Mouse (Mus musculus): ENCODE measurements at regions not wholly inside any gene's neighbourhood (a gene's known extent, or its start where the extent isn't known, plus 50 kb on each side); places are given as distances from the start of the nearest gene placed in this dataset.

DNA sequence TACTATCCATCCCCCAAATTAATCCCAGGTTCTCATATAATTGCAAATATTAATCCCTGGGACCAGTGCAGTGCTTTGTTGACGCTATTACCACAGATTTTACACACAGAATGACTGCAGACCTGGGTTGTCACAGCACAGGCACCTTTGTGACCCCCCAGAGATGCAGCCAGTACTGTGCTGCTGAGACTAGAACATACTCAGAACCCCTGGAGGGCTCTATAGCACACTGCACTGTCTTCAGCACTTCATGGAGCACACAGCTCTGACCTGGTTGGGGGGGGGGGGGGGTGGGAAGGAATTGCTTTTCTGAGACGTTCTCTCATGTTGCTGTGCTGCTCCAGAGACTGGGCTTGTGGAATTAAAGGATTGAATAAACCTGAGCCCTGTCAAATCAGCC is 154.9 kb upstream of the Gm34302 start:
- DNase-seq (ENCODE audit: low spot score in 2 of 2): no peak

DNA sequence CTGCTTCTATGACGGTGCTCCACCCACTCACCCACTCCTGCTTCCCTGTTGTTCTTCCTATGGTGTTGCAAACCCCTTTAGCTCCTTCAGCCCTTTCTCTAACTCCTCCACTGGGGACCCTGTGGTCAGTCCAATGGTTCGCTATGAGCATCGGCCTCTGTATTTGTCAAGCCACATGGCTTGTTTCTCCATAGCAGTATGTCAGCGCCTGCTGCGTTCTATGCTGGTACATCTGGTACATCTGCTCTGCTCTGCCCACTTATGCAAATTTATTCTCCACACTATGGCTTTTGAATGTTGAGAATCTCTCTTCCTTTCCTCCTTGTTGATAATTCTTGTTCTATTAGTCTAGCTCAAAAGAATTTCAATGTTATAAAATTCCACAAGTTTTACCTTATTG is 154.2 kb upstream of the Gm34302 start:
- peak in 1 of 2 experiments; percentile 29 for DNase-seq (ENCODE audit: low spot score in 2 of 2)

DNA sequence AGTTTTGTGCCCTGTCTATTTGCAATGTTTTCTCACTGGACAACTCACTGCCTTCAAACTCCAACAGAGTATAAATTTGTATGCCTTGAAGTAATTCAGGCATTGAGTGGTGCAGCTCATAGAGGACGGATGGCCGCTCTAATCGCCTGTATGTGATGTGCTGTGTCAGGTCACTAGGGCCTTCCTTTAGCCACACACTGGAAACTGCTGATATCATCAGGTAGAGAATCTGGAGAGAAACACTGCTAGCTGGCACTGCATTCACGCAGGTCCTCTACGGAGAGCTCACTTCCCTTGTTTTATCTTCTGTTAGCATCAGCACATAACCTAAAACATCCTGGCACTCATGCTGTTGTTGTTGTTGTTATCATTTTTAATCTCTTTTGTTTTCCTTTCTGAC is 144.0 kb upstream of the Gm34302 start:
- no peak for DNase-seq (ENCODE audit: low spot score in 2 of 2)

DNA sequence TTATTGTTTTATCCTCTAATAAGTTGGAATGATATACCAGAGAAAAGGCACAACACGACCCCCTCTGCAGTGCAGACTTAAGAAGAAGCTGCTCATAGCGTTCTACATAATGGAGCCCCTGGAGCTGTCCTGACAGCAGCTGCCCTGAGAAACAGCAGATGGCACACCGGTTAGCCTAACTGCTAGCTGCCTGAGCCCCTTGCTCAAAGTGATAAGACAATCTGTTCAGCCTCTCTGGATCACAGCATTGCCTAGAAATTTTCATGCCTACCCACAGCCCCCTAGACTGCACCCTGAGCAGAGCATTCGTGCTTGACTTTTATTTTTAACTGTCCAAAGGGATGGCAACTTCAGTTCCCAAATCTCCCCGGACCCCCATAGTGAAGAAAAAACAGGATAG is 132.4 kb upstream of the Gm34302 start:
- DNase-seq (ENCODE audit: low spot score in 2 of 2): peak in 1 of 2 experiments; percentile 12

DNA sequence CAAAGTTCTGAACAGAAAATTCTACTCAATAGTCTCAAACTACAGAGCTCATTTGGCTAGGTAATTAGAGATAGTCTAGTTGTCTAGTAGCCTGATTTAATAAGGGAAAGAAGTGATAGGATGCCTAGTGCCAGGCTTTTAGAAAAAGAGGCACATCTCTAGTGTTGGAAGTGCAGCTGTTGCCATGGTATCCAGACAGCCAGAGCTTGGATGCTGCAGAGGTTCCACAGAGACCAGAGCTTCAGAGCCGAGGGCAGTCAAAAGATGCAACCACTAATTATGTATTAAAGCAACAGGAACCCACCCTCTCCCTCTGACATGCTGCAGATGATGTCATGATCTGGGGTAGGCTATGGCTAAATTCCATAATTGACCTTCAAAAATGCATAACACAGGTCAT is 130.0 kb upstream of the Gm34302 start:
- DNase-seq (ENCODE audit: low spot score in 2 of 2): peak in 1 of 2 experiments; percentile 10

DNA sequence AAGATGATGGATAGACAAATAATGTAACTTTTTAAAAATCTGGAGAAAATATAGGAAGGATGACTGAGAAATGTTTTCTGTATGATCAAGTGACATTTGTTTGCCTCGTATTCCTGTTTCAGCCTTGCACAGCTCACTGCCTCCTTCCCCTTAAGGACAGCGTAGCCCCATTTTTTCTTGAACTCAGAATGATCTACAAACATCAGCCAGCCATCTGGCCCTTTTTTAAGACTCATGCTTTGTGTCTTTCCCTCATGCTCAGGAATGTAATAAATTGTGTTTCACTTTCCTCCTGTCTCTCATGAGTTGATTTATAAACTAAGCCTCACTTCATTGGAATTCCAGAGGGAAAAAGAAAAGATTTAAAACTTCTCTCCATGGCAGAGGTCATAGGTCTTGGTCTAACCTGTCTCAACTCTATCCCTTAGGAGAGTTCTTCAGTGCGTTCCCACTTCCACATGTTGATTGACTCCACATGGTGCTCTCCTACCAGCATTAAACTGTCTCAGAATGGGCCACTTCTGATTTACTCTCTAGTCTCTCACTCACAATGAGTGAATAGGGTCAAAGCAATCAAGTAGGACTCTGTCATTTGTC is 129.2 kb upstream of the Gm34302 start:
- no peak for DNase-seq (ENCODE audit: low spot score in 2 of 2)

DNA sequence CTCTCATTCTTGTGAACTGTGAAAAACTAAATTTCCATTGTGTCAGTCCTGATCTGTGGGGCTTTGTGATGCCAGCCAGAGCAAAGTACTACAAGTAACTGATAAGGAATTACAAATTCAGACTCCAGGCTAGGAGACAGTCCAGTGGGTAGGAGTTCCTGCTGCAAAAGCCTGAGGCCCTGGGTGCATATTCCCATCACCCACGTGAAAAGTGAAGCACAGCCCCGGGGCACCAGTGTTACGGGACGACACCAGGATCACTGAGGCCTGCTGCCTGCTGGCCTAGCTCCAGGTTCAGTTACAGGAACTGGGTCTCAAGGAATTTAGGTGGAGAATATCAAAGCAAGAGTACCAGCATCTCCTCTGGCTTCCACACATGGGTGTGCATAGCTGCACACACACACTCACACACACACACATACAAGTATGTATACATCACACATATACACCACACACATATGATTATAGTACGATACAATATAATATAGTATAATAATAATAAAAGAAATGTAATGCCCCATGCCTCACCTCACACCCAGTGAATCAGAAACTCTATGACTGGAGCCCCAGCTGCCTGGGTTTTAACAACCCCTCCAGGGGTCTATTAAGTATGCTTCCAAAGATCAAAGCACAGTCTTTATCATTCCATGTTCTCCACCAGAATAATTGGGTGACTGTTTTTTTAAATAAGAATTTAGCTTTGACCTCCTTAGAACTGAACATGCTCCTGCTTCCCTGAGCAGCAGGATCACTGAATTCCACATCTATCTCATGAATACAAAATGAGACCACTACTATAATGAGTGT is 126.6 kb upstream of the Gm34302 start:
- no peak for DNase-seq (ENCODE audit: low spot score in 2 of 2)

DNA sequence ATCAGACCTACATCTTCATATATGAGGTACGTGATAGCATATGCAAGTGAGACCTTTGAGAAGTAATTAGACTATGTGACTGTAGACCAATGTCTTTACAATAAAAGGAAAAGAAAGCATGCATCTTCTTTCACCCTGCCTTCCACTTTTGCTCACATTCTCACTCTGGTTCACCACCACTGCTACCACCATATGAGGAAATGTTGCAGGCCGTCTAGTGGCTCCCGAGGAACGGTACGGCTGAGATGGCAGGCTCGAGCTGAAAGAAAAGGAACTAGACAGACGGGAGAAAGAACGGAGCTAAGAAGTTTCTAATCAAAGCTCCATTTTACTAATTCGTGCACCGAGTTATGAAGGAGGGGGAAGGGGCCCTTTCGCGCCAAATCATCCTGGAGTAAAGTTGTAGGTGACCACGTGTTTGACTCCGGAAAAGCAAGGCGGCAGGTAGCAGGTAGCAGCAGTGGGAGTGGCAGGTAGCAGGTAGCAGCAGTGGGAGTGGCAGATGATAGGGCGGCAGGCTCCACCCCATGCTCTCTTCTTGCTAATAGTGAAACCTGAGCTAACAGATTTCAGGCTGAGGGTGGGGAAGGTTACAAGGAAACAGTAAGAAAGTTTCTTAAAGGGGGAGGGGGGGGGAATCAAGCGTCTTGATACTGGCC is 125.9 kb upstream of the Gm34302 start:
- no peak for DNase-seq (ENCODE audit: low spot score in 2 of 2)

DNA sequence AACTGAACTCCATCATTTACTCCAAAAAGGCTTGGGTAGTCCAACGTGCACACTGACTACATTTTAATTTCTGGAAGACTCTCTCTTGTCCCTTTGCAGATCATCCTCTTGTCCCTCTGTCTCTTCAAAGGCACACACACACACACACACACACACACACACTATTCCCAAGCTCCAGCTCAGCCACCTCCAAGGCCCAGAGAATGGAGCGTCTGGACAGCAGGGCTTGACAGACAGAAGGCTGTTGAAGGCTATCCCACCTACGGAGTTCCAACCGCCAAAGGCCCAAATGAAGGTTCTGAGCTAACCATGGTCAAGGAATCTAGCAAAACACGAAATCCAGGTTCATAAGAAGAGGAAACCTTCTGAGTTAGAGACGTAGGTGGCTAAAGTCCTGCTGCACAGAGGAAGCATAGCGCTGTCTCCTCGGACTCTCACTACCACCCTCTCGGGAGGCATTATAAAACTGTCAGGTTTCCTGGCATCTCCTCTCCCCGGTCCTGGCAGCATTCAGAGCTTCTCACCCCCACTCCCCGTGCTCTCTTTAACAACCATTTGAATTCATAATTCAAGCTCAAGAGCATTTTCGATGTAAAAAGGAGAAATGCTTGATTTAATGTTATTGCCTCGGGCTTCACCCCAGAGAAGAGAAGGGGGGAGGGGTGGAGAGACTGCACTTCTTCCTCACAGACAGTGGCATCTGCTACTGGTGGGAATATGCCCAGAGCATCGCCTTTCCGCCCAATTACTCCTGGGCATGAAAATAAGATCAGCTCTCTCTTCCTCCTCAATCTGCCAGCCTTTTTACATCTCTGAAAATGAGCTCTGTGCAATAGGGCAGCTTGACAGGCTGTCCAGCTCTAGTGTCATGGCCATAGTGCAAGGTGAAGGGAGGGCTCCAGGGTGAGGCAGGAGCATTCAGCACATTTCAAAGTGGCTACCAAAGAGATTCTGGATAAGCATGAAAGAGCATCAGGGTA is 99.3 kb upstream of the Gm34302 start:
- DNase-seq (ENCODE audit: low spot score in 2 of 2): peak in 1 of 2 experiments; percentile 33

DNA sequence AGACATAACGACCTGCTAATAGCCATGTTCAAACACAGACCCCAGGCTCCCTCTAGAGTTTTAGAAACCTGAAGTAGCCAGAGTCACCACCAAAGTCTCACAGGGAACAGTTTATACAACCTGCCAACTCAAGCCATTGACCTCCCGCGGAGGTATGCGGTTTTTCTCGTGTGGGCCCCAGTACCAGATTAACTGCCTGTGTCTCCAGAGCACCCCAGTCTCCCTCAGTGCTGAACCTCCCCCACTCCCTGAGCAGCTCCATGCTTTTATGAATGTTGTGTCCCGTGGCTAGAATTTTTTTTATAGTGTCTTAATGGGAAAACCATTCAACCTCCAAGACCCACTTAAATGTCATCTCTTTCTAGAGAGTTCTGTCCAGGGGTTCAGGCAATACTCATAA is 98.5 kb upstream of the Gm34302 start:
- no peak for DNase-seq (ENCODE audit: low spot score in 2 of 2)

DNA sequence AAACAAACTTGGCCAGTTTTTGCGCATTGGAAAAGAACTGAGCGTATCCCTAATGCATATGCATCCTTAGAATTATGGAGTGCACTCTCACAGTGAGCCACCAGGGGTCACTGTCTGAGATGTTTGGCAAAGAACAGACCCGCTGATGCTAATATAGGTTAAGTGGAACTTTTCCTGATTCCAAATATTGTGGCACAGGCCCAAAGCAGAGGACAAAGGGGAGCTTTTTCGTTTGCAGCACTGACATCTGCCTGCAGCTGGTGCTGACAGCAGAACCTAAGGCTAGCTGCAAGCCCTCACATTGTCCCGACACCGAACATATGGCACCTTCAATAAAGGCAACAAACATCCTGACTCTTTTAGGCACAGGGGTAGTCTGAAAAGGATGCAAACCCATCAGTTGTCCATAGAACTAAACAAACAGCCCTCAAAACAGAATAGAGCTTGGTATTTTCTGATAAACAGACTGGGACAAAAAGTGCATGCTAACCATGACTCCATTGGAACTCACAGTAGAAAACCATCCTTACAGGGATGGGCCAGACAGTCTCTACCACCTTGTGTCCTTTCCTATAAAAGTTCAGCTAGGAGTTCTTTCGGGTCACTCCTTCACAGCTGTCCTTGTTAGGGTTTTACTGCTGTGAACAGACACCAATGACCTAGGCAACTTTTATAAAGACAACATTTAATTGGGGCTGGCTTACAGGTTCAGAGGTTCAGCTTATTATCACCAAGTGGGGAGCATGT is 87.1 kb upstream of the Gm34302 start:
- peak; percentile 73 to 85 for DNase-seq (ENCODE audit: low spot score in 2 of 2)

DNA sequence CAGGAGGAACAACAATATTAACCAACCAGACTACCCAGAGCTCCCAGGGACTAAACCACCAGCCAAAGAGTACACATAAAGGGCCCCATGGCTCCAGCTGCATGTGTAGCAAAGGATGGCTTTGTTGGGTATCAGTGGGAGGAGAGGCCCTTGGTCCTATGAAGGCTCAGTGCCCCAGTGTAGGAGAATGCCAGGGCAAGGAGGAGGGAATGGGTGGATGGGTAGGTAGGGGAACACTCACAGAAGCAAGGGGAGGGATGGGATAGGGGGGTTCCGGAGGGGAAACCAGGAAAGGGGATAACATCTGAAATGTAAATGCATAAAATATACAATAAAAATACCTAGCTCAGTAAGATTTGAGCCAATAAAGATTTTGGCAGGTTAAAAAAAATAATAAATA is 86.4 kb upstream of the Gm34302 start:
- DNase-seq (ENCODE audit: low spot score in 2 of 2): no peak

DNA sequence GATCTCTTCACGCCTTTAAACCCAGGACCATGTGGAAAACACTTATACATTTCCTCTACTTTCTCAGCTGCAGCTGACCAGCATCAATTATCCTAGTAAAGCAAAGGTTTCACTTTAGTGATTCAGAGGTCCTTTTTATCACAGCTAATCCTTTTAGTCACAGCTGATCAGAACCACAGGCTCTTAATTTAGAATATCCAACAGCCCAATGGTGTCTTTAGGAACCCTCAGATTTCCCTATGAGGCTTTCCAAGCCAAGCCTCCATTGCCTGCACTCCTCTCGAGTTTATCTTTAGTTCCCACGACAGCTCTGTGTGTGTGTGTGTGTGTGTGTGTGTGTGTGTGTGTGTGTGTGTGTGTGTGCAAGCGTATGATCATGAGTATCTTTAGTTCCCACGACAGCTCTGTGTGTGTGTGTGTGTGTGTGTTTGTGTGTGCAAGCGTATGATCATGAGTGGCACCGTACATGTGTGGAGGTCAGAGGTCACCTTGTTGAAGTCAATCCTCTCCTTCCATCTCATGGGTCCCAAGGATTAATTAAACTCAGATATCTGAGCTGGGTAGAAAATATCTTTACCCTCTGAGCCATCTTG is 85.4 kb upstream of the Gm34302 start:
- no peak for DNase-seq (ENCODE audit: low spot score in 2 of 2)

DNA sequence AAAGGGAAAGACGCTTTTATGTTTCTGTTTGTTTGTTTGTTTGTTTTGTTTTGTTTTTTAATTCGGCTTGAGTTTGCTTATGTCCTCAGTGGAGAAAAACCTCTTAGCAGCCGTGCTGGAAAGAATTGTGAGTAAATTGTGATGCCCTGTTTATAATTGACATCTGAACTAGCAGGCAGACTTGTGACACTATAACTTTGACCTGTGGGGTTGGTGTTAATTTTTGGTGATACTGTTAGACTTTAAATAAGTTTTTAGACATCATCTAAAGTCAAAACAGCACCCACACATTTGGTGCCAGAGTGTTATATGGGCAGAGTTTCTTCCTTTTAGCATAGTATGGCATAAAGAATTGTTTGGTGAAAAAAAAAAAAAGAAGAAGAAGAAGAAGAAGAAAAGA is 84.0 kb upstream of the Gm34302 start:
- no peak for DNase-seq (ENCODE audit: low spot score in 2 of 2)

DNA sequence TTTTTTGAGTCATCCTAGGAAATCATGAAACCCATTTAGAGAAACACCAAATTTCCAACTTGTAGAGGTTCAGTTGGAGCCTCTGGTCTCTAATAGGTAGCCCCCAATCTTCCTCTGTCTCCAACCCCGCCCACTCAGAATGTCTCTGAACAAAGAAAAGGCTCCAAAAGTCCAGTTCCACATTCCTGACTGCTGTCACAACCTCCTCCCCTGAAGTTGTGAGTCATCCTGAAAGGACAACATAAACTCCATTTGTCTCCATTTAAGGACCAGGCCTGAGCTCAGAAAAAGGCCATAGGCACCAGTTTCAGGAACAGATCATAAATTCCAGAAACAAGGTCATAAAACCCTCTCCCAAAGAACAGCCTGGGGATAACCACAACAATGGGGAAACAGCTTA is 79.4 kb upstream of the Gm34302 start:
- no peak for DNase-seq (ENCODE audit: low spot score in 2 of 2)

DNA sequence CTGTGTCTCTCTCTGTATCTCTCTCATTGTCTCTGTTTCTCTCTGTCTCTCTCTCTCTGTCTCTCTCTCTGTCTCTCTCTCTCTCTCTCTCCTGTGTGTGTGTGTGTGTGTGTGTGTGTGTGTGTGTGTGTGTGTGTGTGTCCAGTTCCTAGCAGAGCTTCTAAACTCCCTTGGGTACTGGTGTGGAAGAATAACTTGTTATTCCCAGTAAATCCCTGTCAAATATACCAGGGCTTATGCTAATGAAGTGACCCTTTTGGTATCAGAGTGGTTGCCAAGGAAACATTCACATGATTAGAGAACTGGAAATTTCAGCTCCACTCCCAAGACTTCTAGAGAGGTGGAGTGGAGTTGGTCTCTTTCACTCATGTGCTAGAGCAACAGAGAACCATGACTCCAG is 78.9 kb upstream of the Gm34302 start:
- DNase-seq (ENCODE audit: low spot score in 2 of 2): no peak

DNA sequence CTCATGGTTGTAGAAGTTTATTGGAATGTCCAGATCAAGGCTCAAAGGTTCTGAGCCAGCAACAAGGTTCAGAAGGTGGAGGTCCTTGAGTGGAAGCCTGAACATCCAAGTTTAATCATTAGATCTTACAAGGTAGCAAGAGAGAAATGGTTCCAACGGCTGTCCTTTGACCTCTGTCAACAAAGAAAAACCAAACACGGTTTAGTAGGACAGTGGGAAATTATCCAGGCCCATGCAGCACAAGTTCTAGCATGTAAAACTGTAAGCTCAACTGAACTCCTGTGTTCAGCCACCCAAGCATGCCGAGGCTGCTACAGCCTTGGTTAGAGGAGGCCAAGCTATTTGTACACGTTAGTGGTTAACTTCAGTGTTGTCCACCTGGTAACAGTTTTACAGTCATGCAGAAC is 77.1 kb upstream of the Gm34302 start:
- DNase-seq (ENCODE audit: low spot score in 2 of 2): no peak

DNA sequence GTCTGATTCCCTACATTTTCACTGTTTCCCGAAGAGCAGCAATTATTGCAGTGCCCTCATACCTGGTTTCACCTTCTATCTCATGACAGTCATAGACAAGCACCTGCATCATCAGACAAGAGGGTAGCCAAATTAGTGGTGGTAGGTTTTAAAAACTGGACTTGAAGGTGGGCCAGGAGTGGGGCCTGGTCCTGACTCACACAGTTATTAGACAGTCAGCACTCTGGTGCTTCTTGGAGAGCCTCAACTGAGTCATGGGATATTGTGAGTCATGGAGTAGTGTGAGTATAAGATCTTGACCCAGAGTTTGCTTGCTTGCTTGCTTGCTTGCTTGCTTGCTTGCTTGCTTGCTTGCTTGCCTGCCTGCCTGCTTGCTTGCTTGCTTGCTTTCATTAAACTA is 73.1 kb upstream of the Gm34302 start:
- DNase-seq (ENCODE audit: low spot score in 2 of 2): no peak

DNA sequence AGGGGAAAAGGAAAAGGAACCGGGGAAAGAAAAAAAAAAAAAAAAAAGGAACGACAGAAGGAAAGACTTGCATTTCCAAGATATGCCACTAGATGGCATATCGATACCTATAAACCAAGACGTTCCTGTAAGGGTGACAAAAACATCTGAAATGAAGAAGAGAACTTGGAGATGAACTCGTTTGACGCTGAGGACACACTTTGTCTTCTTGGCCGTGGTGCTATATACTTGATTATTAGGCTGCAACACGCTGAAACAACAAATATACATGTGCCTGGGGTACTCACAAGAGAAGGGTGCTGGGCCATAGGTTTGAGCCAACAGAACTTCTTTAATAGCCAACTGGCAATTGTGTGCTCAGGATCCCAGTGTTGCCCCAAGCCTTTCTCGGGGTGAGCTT is 71.2 kb upstream of the Gm34302 start:
- DNase-seq (ENCODE audit: low spot score in 2 of 2): peak; percentile 4 to 64

DNA sequence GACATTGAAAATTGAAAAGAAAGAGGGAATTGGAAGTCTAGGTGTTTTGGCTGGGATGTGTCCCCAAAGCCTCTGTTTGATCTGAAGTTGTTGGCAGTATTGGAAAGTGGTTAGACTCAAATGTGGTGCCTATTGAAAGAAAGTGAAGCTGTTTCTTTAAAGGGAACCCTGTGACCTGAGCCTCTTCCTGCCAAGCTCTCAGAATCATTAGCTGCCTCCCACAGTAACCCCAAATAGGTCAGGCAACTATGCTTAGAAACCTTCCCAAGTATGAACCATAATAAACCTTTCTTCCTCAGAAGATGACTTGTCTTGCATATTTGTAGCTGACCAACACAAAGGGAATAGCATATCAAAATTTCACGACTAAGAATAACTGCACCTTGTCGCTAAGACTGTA is 69.7 kb upstream of the Gm34302 start:
- no peak for DNase-seq (ENCODE audit: low spot score in 2 of 2)

All from layer of hippocampus, postnatal 14 days (tissue).